Mouse (Mus musculus): Measurements from ENCODE around the gene Mup18. TPM values are rescaled to one million over a fixed set of nuclear protein-coding genes. Genes with fewer than 3 reads are reported as not detected.
"Not testable (repeated sequence)": the region's sequence is repeated elsewhere in the genome, so short reads cannot be mapped to it uniquely, and the experiment has no call there.

Mup18 gene
- total RNA-seq (2015; ENCODE audit: low replicate concordance) (not detected in 2 replicates), total RNA-seq (2017; ENCODE audit: low replicate concordance) (not detected in 2 replicates)

DNA sequence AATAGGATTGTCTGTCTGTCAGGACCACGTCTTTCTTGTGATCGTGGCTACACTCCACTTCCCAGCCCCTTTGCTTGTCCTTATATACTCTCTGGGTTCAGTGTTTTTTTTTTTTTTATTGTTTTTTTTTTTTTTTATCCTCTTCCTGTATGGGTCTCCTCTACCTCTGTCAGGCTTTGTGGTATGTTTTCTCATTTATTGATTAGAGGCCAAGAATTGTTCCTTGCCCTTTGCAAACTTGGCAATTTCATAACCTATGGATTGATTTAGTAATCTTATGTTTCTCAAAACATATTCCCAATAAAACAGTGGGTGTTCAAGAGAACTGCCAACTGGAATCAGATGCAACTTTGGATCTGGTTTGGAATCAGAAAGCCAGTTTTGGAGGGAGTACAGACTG is at the start of gene Mup18:
TSS of gene Mup18 (minus strand) at position 101 of the 400 bp plus-strand sequence.
- ATAC-seq (replicated peaks; ENCODE audit: low FRiP score, poor library complexity, severe bottlenecking): not testable (repeated sequence)

DNA sequence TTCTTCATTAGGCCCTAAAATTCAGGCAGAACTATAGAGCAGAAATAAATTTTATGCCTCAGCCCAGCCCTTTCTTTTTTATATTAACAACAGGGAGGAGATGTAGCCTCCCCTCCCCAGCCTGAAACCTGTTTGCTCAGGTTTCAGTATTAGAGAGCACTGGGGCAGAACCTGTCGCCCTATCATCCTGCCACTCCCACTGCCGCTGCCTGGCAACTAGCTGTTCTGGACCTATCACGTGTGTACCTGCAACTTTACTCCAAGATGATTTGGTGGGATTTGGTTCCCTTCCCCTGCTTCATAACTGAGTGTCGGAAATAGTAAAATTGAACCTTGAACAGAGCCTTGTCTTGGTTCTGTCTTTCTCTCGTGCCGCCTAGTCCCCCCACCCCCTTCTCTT is 40.4 kb upstream of the Mup18 start:
- ATAC-seq (replicated peaks; ENCODE audit: low FRiP score, poor library complexity, severe bottlenecking): not testable (repeated sequence)

Other genes with a start within 250 kb of the Mup18 start
- gene Mup15, start 234.4 kb downstream of the Mup18 start, total RNA-seq (2015; ENCODE audit: low replicate concordance): not detected in 2 replicates
- not detected in 2 replicates for gene Mup15, start 234.4 kb downstream of the Mup18 start, total RNA-seq (2017; ENCODE audit: low replicate concordance)
- not detected in 2 replicates for gene Mup16, start 154.6 kb downstream of the Mup18 start, total RNA-seq (2015; ENCODE audit: low replicate concordance)
- gene Mup16, start 154.6 kb downstream of the Mup18 start, total RNA-seq (2017; ENCODE audit: low replicate concordance): not detected in 2 replicates
- not detected in 2 replicates for gene Mup17, start 78.3 kb downstream of the Mup18 start, total RNA-seq (2015; ENCODE audit: low replicate concordance)
- not detected in 2 replicates for gene Mup17, start 78.3 kb downstream of the Mup18 start, total RNA-seq (2017; ENCODE audit: low replicate concordance)
- gene Mup19, start 108.1 kb upstream of the Mup18 start, total RNA-seq (2015; ENCODE audit: low replicate concordance): not detected in 2 replicates
- not detected in 2 replicates for gene Mup19, start 108.1 kb upstream of the Mup18 start, total RNA-seq (2017; ENCODE audit: low replicate concordance)
- gene Mup5, start 161.1 kb upstream of the Mup18 start, total RNA-seq (2015; ENCODE audit: low replicate concordance): not detected in 2 replicates
- not detected in 2 replicates for gene Mup5, start 161.1 kb upstream of the Mup18 start, total RNA-seq (2017; ENCODE audit: low replicate concordance)